Mouse (Mus musculus): Measurements from ENCODE around the gene Gm21732. TPM values are rescaled to one million over a fixed set of nuclear protein-coding genes. Genes with fewer than 3 reads are reported as not detected.
"Not testable (repeated sequence)": the region's sequence is repeated elsewhere in the genome, so short reads cannot be mapped to it uniquely, and the experiment has no call there.

Gm21732 gene
- polyA plus RNA-seq (2015; fragmentation: Nextera tagmentation; extraction: Ambion mirVana): not detected in 2 replicates

DNA sequence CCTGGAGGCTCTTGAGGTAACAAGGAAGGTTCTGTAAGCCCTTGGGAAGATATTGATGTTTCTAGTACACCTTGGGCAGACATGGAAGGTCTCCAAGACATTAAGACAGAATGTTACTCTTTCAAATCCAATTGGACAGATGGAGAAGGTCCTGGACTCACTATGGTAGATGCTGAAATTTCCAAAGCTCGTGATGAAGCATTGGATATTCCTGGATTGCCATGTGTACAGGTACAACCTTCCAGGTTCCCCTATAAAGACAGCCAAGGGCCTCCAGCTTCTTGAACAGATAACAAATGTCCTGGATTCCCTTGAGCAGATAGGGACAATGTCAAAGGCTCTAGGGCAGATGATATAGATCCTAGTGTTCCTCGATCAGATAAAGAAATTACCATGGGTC is at the start of gene Gm21732:
Gene Gm21732, minus strand, starts transcription at position 101 of the 400 bp plus-strand sequence.
- not testable (repeated sequence) for H3K36me3 ChIP-seq (replicated peaks); H3K4me2 ChIP-seq; H3K9ac ChIP-seq; H3K27me3 ChIP-seq; ATAC-seq (ENCODE audit: insufficient read depth); H3K27ac ChIP-seq (replicated peaks); H3K4me3 ChIP-seq (replicated peaks); H3K9me3 ChIP-seq (replicated peaks); H3K4me1 ChIP-seq (replicated peaks)
- WGBS (ENCODE audit: insufficient replicate concordance): no CpG with 5 or more reads among the region's 2 CpGs

Other genes with a start within 250 kb of the Gm21732 start
- gene Gm20897, start 73.5 kb downstream of the Gm21732 start, polyA plus RNA-seq (2015; fragmentation: Nextera tagmentation; extraction: Ambion mirVana): not detected in 2 replicates

Data from liver, embryonic 15.5 days (tissue).